Mouse (Mus musculus) mouse embryonic stem cell (cell line): ENCODE measurements at regions not wholly inside any gene's neighbourhood (a gene's known extent, or its start where the extent isn't known, plus 50 kb on each side); places are given as distances from the start of the nearest gene placed in this dataset.

Source experiments
- in situ Hi-C, 2 experiments: fragments of 300-500 bp; cut with MboI; formaldehyde crosslinking; loops; 1 replicate in 1 of 2; 3 replicates in 1 of 2; pipeline ENCODE4 v1.14.3; 2019 to 2020; ENCODE audit warnings: low sequenced_read_pairs in 2 of 2, low pct_unique_long_range_greater_than_20kb in 1 of 2, mixed read lengths in 1 of 2; ENCODE audit not compliant: unreplicated experiment in 1 of 2

- in situ Hi-C loops = no loop called here
Measured at GRCm38 (mm10) chr7:36420741-36421140, 277.2 kb upstream of the Tshz3 start.

GRCm38 (mm10) chr7:36449181-36449915, 248.6 kb upstream of the Tshz3 start:
- in situ Hi-C loops = no loop called here

GRCm38 (mm10) chr7:36453816-36454215, 244.1 kb upstream of the Tshz3 start:
- in situ Hi-C loops = no loop called here

DNA sequence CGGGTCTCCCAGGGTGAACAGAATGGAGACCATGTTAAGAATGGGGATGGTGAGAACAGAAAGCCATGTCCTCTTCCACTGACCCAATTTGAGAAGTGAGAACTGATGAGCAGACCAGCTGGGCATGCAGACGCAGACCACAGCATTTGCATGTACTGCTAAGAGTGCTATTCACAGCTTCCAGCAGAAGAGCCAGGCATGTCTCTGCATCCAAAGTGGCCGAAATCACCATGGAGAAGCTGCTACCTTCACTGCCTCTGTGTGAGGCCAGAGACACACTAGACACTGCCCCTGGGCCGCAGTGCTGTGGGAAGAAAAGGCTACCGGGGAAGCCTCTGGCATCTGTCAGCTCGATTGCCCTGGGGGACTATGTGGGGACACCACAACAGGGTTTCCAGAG, 241.8 kb upstream of the Tshz3 start:
- in situ Hi-C loops = no loop called here

GRCm38 (mm10) chr7:36462422-36462833, 235.5 kb upstream of the Tshz3 start:
- in situ Hi-C loops = no loop called here

DNA sequence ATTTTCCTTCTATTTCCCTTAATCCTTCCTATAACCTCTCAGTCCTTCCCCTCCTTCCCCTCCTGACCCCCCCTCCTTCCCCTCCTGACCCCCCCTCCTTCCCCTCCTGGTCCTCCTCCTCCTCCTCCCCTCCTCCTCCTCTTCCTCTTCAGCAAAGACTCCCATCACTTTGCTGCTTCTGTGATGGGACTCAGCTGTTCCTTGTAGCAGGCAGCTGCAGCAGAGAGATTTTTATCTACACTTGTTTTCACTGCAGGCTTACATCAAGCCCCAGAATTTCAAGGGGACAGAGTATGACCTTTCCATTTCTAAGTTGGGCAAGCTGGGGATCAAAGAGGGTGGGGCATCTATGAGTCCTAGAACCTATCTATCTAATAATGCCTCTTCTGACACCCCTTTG, 228.5 kb upstream of the Tshz3 start:
- in situ Hi-C loops = no loop called here

- in situ Hi-C loops = no loop called here
Measured at GRCm38 (mm10) chr7:36473532-36473931, 224.4 kb upstream of the Tshz3 start.

- in situ Hi-C loops = no loop called here
Measured at GRCm38 (mm10) chr7:36476434-36476833, 221.5 kb upstream of the Tshz3 start.

DNA sequence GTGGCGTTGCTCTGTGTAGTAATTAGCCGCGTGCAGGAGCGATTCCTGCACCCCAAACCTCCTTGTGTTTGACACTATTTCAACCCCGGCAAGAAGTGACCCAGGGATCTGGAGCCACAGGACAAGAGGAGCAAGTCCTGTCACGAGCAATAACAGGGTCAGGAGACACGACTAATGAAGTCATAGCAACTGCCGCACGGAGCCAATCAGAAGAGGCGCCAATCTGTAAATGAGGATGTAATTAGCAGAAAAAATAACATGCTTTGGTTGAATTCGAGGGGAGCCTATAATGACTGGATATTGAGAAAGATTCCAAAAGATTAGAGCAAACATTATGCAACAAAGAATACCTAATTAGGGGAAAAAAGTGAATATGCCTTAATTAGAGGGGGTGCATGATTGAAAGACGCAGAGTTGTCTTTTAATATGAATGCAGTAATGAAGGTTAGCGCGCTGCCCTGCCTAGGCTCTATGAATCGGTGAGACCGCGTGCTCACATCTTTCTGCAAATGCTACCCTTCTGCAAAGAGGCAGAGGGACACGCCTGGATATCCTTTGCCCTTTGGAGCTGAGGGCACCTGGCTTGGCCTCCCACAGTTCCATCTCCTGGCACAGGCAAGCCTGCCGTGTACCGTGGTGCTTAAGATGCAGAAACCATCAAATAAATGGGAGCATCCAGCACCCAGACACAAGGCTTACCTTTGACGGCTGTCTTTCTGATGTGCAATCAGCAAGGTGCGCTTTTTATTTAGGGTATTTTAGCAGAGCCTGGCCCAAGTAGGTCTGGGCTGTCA, 220.9 kb upstream of the Tshz3 start:
- in situ Hi-C loops = no loop called here

DNA sequence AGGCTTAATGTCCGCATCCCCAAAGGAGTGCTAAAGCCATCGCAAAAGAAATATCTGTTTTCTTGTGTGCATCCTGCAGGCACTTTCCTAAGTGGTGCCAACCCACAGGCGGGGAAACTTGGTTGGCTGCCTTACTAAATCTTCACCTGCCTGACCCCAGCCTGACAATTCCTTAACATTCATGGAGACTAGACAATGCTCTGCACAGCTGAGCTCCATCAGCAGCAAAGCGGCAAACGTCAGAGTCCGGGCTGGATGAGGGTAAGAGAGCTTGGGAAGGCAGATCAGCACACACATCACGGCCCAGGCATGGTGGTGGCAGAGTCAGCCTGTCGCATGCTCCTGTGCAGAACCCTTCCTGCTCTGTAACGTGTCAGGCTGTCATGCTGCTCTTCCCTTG, 209.8 kb upstream of the Tshz3 start:
- in situ Hi-C loops = no loop called here

DNA sequence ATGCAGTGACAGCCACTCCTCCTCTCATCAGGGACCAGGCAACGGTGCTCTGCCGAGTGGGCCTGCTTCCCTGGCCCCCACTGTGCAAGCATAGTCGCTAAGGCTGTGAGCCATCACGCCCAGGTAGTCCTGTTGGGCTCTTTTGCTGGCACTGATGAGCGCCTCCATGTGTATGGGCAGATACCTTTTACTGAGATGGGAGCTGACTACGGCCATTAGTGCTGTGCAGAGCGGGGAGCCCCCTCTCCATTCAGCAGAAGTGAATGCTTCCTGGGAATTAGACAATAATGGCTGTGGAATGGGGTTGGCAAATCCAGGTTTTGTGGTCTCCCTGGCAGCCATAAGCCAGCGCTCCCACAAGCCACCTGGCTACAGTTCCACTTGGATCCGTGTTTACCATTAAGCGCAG, 206.7 kb upstream of the Tshz3 start:
- in situ Hi-C loops = no loop called here

GRCm38 (mm10) chr7:36504010-36504875, 193.7 kb upstream of the Tshz3 start:
- in situ Hi-C loops = no loop called here

- in situ Hi-C loops = no loop called here
Measured at GRCm38 (mm10) chr7:36507895-36508431, 190.0 kb upstream of the Tshz3 start.

DNA sequence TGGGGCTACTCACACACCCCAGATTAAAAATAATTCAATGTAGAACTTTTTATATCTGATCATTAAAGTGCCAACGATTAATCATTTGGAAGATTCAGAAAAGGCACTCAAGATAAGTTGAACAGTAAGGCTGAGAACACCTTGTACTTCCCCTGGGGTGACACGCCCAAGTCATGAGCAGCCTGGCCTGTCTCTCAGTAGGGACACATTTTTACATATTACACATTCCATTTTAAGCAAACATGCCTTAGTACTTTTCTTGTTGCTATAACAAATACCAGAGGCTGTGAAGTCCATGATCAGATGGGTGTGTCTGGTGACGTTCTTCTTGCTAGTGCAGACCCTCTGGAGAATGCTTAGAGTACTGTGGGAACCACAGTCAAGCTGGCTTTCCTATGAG, 184.2 kb upstream of the Tshz3 start:
- in situ Hi-C loops = no loop called here

DNA sequence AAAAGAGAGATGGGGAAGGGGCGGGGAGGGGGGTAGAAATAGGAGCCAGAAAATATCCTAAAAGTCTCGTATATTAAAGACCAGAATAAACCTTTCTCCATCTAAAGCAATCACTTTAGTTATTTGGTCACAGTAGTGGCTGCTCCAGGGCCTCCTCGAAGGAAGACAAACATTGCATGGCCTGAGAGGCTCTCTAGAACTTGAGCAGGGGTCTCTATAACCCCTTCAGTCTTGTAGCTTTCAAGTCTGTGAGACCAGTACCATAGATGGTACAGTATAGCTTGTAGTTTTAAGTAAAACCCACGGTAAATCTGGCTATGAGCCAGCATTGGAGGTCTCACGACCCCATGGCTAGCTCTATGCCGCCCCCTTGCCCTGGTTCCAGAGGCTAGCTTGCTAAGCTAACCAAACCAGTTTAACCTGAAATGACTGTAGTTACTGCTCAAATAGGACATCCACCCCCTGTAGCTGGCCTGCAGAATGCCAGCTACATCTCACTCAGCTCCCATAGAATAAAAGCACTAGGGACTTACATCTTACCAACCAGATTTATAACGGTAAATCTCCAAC, 181.7 kb upstream of the Tshz3 start:
- in situ Hi-C loops = no loop called here

GRCm38 (mm10) chr7:36519027-36519426, 178.9 kb upstream of the Tshz3 start:
- in situ Hi-C loops = no loop called here

DNA sequence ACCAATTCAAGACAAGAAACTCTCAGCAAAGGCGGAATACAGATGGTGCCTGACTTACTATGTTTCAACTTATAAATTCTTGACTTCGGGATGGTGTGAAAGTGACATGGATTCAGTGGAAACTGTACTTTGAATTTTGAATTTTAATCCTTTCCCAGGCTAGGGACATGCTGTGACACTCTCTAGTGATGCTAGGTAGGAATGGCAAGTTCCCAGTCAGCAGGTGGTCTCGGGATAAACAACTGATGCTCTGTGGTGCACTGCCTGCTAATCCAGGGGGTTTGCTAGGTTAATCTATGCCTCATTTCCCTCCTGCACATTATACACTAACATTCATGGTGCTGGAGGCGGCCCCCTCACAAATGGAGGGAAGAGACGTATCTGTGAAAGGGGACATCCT, 175.0 kb upstream of the Tshz3 start:
- in situ Hi-C loops = no loop called here

- in situ Hi-C loops = no loop called here
Measured at GRCm38 (mm10) chr7:36526148-36526547, 171.8 kb upstream of the Tshz3 start.

- in situ Hi-C loops = no loop called here
Measured at GRCm38 (mm10) chr7:36526692-36527091, 171.2 kb upstream of the Tshz3 start.
